Mouse (Mus musculus) spleen, adult 2 months (tissue): ENCODE measurements around the gene C1ql2. TPM values are rescaled to one million over a fixed set of nuclear protein-coding genes. Genes with fewer than 3 reads are reported as not detected.
A peak's percentile ranks its signal among the peaks of the same experiment; 100 is the strongest.

Experiments used
- DNase-seq, 2 experiments: peaks; one replicate each; pipeline versions ENCODE4 v3.0.0 to v3.0.0-alpha.2; 2012 to 2021; ENCODE audit warnings: low spot score in 2 of 2, low read depth in 1 of 2
- H3K27ac ChIP-seq: fragments of 200-500 bp; 2 replicates; pipeline ENCODE4 v1.5.1; 2012; ENCODE audit warnings: low read length, inconsistent platforms; ENCODE audit not compliant: insufficient read depth
- H3K27me3 ChIP-seq: fragments of 200-500 bp; 2 replicates; pipeline ENCODE4 v1.6.1; 2012; ENCODE audit warnings: mild to moderate bottlenecking, moderate library complexity, low read length, inconsistent platforms; ENCODE audit not compliant: control insufficient read depth, insufficient read depth
- H3K36me3 ChIP-seq: fragments of 200-500 bp; 2 replicates; pipeline ENCODE4 v1.6.1; 2012; ENCODE audit warnings: mild to moderate bottlenecking, low read length, inconsistent platforms; ENCODE audit not compliant: control insufficient read depth, insufficient read depth
- H3K4me1 ChIP-seq: fragments of 200-500 bp; 2 replicates; pipeline ENCODE4 v1.6.1; 2011; ENCODE audit warnings: inconsistent platforms; ENCODE audit not compliant: control insufficient read depth, insufficient read depth, insufficient read length
- H3K4me3 ChIP-seq: fragments of 200-500 bp; 2 replicates; pipeline ENCODE4 v1.5.1; 2011; ENCODE audit warnings: mild to moderate bottlenecking, inconsistent platforms; ENCODE audit not compliant: insufficient read depth, insufficient read length; ENCODE audit errors: extremely low read depth
- CTCF ChIP-seq: fragments of 200-500 bp; IDR thresholded peaks from 2 replicates; pipeline ENCODE4 v1.5.1; 2011; ENCODE audit warnings: mild to moderate bottlenecking, inconsistent platforms; ENCODE audit not compliant: insufficient read depth, insufficient read length, insufficient replicate concordance; ENCODE audit errors: extremely low read depth
- POLR2A ChIP-seq: fragments of 200-500 bp; IDR thresholded peaks from 2 replicates; pipeline ENCODE4 v1.6.1; 2011; ENCODE audit warnings: low read depth, low read length, inconsistent platforms
- WGBS: fragments of 180-500 bp; shearing (Covaris S2); methylation state at CpG from one replicate; pipeline ENCODE4 v1.1.7; 2018; 5-methylcytosine and 5-hydroxymethylcytosine counted together
- polyA plus RNA-seq: library from polyadenylated mRNA; depleted of rRNA; stranded (reverse); fragments of >200 nt; gene quantifications from 2 replicates; pipeline ENCODE4 v1.2.3, GENCODE M21; 2012; rRNA removed

C1ql2 gene
- polyA plus RNA-seq, 1 experiment = not detected

DNA sequence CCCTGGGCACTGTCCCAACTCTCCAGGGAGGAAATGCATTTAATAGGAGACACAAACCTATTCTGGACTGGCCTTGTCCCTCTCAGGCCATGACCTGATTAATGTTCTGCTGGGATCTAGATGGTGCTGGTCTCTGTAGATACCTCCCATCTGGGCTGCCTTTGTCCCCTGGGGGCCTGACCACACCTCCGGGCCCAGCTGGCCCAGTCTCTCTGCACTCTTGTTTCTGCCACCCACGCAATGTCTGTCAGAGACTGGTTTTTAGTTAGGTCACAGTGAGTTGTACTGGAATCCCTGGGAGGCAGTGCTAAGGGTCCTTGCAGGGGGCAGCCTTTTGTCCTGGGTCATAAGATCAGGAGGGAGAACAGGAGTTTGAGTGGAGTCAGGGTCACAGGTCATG is 34.5 kb downstream of the C1ql2 start:
- Histone ChIP-seq H3K4me3 (no peak overlapping the region), H3K36me3 (no peaks in the 10 kb centered on the region), H3K27me3 (no peaks in the 10 kb centered on the region), H3K4me1 (no peaks in the 10 kb centered on the region), H3K27ac (no peak overlapping the region)
- no peak for DNase-seq
- 60% methylated on average over 2 of the region's 2 CpGs for WGBS
- TF ChIP-seq POLR2A (no peak), CTCF (no peak)

- no peak for DNase-seq
- Histone ChIP-seq H3K27ac (no peak overlapping the region), H3K36me3 (no peaks in the 10 kb centered on the region), H3K27me3 (no peaks in the 10 kb centered on the region), H3K4me3 (no peak overlapping the region), H3K4me1 (peaks cover 7% of the 10 kb centered on the region; the same call in 1 of the 2 replicates)
- TF ChIP-seq POLR2A (no peak), CTCF (no peak)
- WGBS = 85% methylated on average over 18 of the region's 18 CpGs
These were observed 44.7 kb downstream of the C1ql2 start for GRCm38 (mm10) chr1:120385029-120385571.

- peak in 1 of 2 experiments; percentile 9 for DNase-seq
- Histone ChIP-seq H3K27me3 (no peaks in the 10 kb centered on the region), H3K4me3 (no peak overlapping the region), H3K27ac (no peak overlapping the region), H3K36me3 (no peaks in the 10 kb centered on the region), H3K4me1 (peaks cover 7% of the 10 kb centered on the region; the same call in 1 of the 2 replicates)
- WGBS = 7% methylated on average over 6 of the region's 6 CpGs
- TF ChIP-seq POLR2A (no peak), CTCF (no peak)
These were observed 49.4 kb downstream of the C1ql2 start for GRCm38 (mm10) chr1:120389734-120390133.

DNA sequence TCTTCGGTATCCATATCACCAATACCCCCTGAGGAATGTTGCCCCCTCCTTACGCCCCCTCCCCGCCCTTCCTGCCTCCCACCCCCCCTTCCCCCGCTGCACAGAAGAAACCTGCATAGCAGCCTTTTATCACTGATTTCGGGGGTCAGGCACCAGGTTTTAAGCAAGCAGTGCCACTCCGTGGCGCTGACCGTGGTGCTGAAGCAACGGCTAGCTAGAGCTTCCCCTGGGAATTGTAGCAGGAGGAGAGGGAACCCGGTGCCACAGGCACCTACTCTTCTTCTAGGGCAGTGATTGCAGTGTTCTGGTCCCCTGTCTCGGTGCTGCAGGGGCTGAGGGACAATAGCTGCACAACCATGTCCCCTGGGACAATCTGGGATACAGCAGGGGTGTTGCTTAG is 50.0 kb downstream of the C1ql2 start:
- Histone ChIP-seq H3K27me3 (no peaks in the 10 kb centered on the region), H3K27ac (no peak overlapping the region), H3K4me1 (peaks cover 7% of the 10 kb centered on the region; the same call in 1 of the 2 replicates), H3K4me3 (no peak overlapping the region), H3K36me3 (no peaks in the 10 kb centered on the region)
- 5% methylated on average over 11 of the region's 11 CpGs for WGBS
- TF ChIP-seq POLR2A = no peak
- TF ChIP-seq CTCF = no peak
- peak in 1 of 2 experiments; percentile 43 for DNase-seq

Other genes with a start within 250 kb of the C1ql2 start
- gene Dbi, start 219.5 kb upstream of the C1ql2 start, polyA plus RNA-seq = 37.2 and 53.9 TPM in 2 replicates
- gene 3110009E18Rik, start 219.4 kb upstream of the C1ql2 start, polyA plus RNA-seq = 1.4 and 2.0 TPM in 2 replicates
- 16.2 and 37.3 TPM in 2 replicates for gene Steap3, start 67.9 kb upstream of the C1ql2 start, polyA plus RNA-seq
- gene Marco, start 164.4 kb downstream of the C1ql2 start, polyA plus RNA-seq = 15.1 and 35.3 TPM in 2 replicates